Mouse (Mus musculus) forebrain, embryonic 13.5 days (tissue): ENCODE results near the gene Clic5. TPM values are rescaled to one million over a fixed set of nuclear protein-coding genes. Genes with fewer than 3 reads are reported as not detected.
A peak's percentile ranks its signal among the peaks of the same experiment; 100 is the strongest.
"Not testable (repeated sequence)": the region's sequence is repeated elsewhere in the genome, so short reads cannot be mapped to it uniquely, and the experiment has no call there.

Experiments
- ATAC-seq: fragments of 200-750 bp; cut with Nextera tagmentation; 2 replicates; pipeline ENCODE4 v1.8.0; 2017
- H3K27ac ChIP-seq: fragments of 300-500 bp; sonication (generic); 2 replicates; pipeline ENCODE4 v1.5.1; 2015; ENCODE audit warnings: inconsistent platforms, mild to moderate bottlenecking, moderate library complexity
- H3K27me3 ChIP-seq: fragments of 300-500 bp; sonication (generic); 2 replicates; pipeline ENCODE4 v1.6.1; 2015; ENCODE audit warnings: mild to moderate bottlenecking, inconsistent platforms
- H3K36me3 ChIP-seq: fragments of 300-500 bp; sonication (generic); 2 replicates; pipeline ENCODE4 v1.6.1; 2015; ENCODE audit warnings: mild to moderate bottlenecking, inconsistent platforms; ENCODE audit not compliant: poor library complexity, severe bottlenecking
- H3K4me1 ChIP-seq: fragments of 300-500 bp; sonication (generic); 2 replicates; pipeline ENCODE4 v1.6.1; 2015; ENCODE audit warnings: inconsistent platforms
- H3K4me2 ChIP-seq: fragments of 300-500 bp; sonication (generic); 2 replicates; pipeline ENCODE4 v1.6.1; 2015; ENCODE audit warnings: inconsistent platforms, mild to moderate bottlenecking, moderate library complexity
- H3K4me3 ChIP-seq: fragments of 300-500 bp; sonication (generic); 2 replicates; pipeline ENCODE4 v1.5.1; 2015; ENCODE audit warnings: mild to moderate bottlenecking, inconsistent platforms
- H3K9ac ChIP-seq: fragments of 300-500 bp; sonication (generic); 2 replicates; pipeline ENCODE4 v1.6.1; 2015; ENCODE audit warnings: mild to moderate bottlenecking, inconsistent platforms
- H3K9me3 ChIP-seq: fragments of 300-500 bp; sonication (generic); replicated peaks from 2 replicates; pipeline ENCODE4 v1.6.1; 2016; ENCODE audit warnings: inconsistent platforms
- WGBS: fragments of 180-500 bp; shearing (Covaris S2); methylation state at CpG from one replicate; pipeline ENCODE4 v1.1.7; 2015; 5-methylcytosine and 5-hydroxymethylcytosine counted together
- polyA plus RNA-seq: library from polyadenylated mRNA; unstranded; fragments of >200 nt; fragmentation: Nextera tagmentation; extraction: Ambion mirVana; gene quantifications from 2 replicates; pipeline ENCODE4 v1.2.1, GENCODE M21; 2015

Gene Clic5
- polyA plus RNA-seq, 1 experiment from 2014 or later, result 0.04 TPM

- Histone ChIP-seq H3K4me1 (no peaks in the 10 kb centered on the region), H3K9me3 (no peaks in the 10 kb centered on the region), H3K27me3 (no peaks in the 10 kb centered on the region), H3K4me3 (no peak overlapping the region), H3K27ac (no peak overlapping the region), H3K36me3 (no peaks in the 10 kb centered on the region), H3K9ac (no peak overlapping the region), H3K4me2 (no peak overlapping the region)
- 88% methylated on average over 4 of the region's 4 CpGs for WGBS
- no peak for ATAC-seq
Observed at GRCm38 (mm10) chr17:44169676-44170075, 18.7 kb upstream of the Clic5 start.

GRCm38 (mm10) chr17:44170316-44170715 lies 18.1 kb upstream of the Clic5 start:
- no peak for ATAC-seq
- H3K27ac ChIP-seq, result no peak overlapping the region
- no peak overlapping the region for H3K4me2 ChIP-seq
- no peaks in the 10 kb centered on the region for H3K9me3 ChIP-seq
- no peaks in the 10 kb centered on the region for H3K27me3 ChIP-seq
- 92% methylated on average over 3 of the region's 3 CpGs for WGBS
- no peaks in the 10 kb centered on the region for H3K4me1 ChIP-seq
- no peak overlapping the region for H3K4me3 ChIP-seq
- no peaks in the 10 kb centered on the region for H3K36me3 ChIP-seq
- H3K9ac ChIP-seq, result no peak overlapping the region

- no peak for ATAC-seq
- H3K9ac ChIP-seq, result no peak overlapping the region
- H3K27me3 ChIP-seq, result no peaks in the 10 kb centered on the region
- no peaks in the 10 kb centered on the region for H3K36me3 ChIP-seq
- no peaks in the 10 kb centered on the region for H3K4me1 ChIP-seq
- WGBS, result 45% methylated on average over 3 of the region's 3 CpGs
- H3K27ac ChIP-seq, result no peak overlapping the region
- no peak overlapping the region for H3K4me3 ChIP-seq
- no peaks in the 10 kb centered on the region for H3K9me3 ChIP-seq
- H3K4me2 ChIP-seq, result no peak overlapping the region
Observed at GRCm38 (mm10) chr17:44171930-44172329, 16.5 kb upstream of the Clic5 start.

- no peaks in the 10 kb centered on the region for H3K9me3 ChIP-seq
- no peaks in the 10 kb centered on the region for H3K4me1 ChIP-seq
- no peaks in the 10 kb centered on the region for H3K27me3 ChIP-seq
- no peak for ATAC-seq
- no peak overlapping the region for H3K9ac ChIP-seq
- WGBS, result 86% methylated on average over 2 of the region's 2 CpGs
- no peak overlapping the region for H3K4me3 ChIP-seq
- no peaks in the 10 kb centered on the region for H3K36me3 ChIP-seq
- no peak overlapping the region for H3K27ac ChIP-seq
- no peak overlapping the region for H3K4me2 ChIP-seq
Observed at GRCm38 (mm10) chr17:44173341-44173740, 15.0 kb upstream of the Clic5 start.

- H3K36me3 ChIP-seq, result no peaks in the 10 kb centered on the region
- no peak overlapping the region for H3K27ac ChIP-seq
- H3K4me2 ChIP-seq, result no peak overlapping the region
- no peak for ATAC-seq
- H3K9me3 ChIP-seq, result no peaks in the 10 kb centered on the region
- WGBS, result 78% methylated on average over 3 of the region's 3 CpGs
- no peak overlapping the region for H3K9ac ChIP-seq
- H3K27me3 ChIP-seq, result no peaks in the 10 kb centered on the region
- no peak overlapping the region for H3K4me3 ChIP-seq
- H3K4me1 ChIP-seq, result no peaks in the 10 kb centered on the region
Observed at GRCm38 (mm10) chr17:44177291-44177690, 11.1 kb upstream of the Clic5 start.

GRCm38 (mm10) chr17:44181346-44181745 lies 7.0 kb upstream of the Clic5 start:
- H3K4me2 ChIP-seq, result no peak overlapping the region
- ATAC-seq, result no peak
- H3K27me3 ChIP-seq, result no peaks in the 10 kb centered on the region
- no peaks in the 10 kb centered on the region for H3K9me3 ChIP-seq
- no peaks in the 10 kb centered on the region for H3K36me3 ChIP-seq
- H3K27ac ChIP-seq, result no peak overlapping the region
- WGBS, result 75% methylated on average over 8 of the region's 8 CpGs
- H3K9ac ChIP-seq, result no peak overlapping the region
- no peak overlapping the region for H3K4me3 ChIP-seq
- no peaks in the 10 kb centered on the region for H3K4me1 ChIP-seq

- WGBS, result 85% methylated on average over 3 of the region's 3 CpGs
- Histone ChIP-seq H3K27ac (no peak overlapping the region), H3K36me3 (no peaks in the 10 kb centered on the region), H3K4me1 (peaks cover 16% of the 10 kb centered on the region), H3K4me3 (no peak overlapping the region), H3K4me2 (no peak overlapping the region), H3K27me3 (peaks cover 34% of the 10 kb centered on the region), H3K9ac (no peak overlapping the region), H3K9me3 (no peaks in the 10 kb centered on the region)
- ATAC-seq, result no peak
Observed at GRCm38 (mm10) chr17:44186871-44187270, 1.5 kb upstream of the Clic5 start.

GRCm38 (mm10) chr17:44187537-44187936 lies 847 bp upstream of the Clic5 start:
- not testable (repeated sequence) for H3K4me3 ChIP-seq, ATAC-seq, H3K27ac ChIP-seq, H3K9me3 ChIP-seq, H3K36me3 ChIP-seq, H3K9ac ChIP-seq, H3K4me2 ChIP-seq
- H3K27me3 ChIP-seq, result peaks cover 34% of the 10 kb centered on the region
- H3K4me1 ChIP-seq, result peaks cover 16% of the 10 kb centered on the region

GRCm38 (mm10) chr17:44188769-44189145 lies 373 bp downstream of the Clic5 start:
- Histone ChIP-seq H3K4me1 (peaks cover 16% of the 10 kb centered on the region), H3K4me3 (peak overlapping the region; percentile 39), H3K9ac (peak overlapping the region; percentile 51), H3K27me3 (peaks cover 34% of the 10 kb centered on the region), H3K9me3 (no peaks in the 10 kb centered on the region), H3K27ac (no peak overlapping the region), H3K4me2 (peak overlapping the region; percentile 76), H3K36me3 (no peaks in the 10 kb centered on the region)
- 0 out of 2 replicates have a peak, but pooled peaks have one; percentile 24 for ATAC-seq
- WGBS, result under 1% methylated on average over 24 of the region's 24 CpGs

GRCm38 (mm10) chr17:44189696-44190095 lies 1.3 kb downstream of the Clic5 start:
- Histone ChIP-seq H3K36me3 (no peaks in the 10 kb centered on the region), H3K27me3 (peaks cover 34% of the 10 kb centered on the region), H3K4me1 (peaks cover 16% of the 10 kb centered on the region), H3K4me3 (no peak overlapping the region), H3K27ac (no peak overlapping the region), H3K4me2 (peak overlapping the region; percentile 36), H3K9me3 (no peaks in the 10 kb centered on the region), H3K9ac (no peak overlapping the region)
- no peak for ATAC-seq
- whole genome bisulfite sequencing, result 2% methylated on average over 11 of the region's 11 CpGs

- no peak for ATAC-seq
- no peaks in the 10 kb centered on the region for H3K9me3 ChIP-seq
- peaks cover 16% of the 10 kb centered on the region for H3K4me1 ChIP-seq
- peaks cover 34% of the 10 kb centered on the region for H3K27me3 ChIP-seq
- no peak overlapping the region for H3K4me3 ChIP-seq
- H3K9ac ChIP-seq, result no peak overlapping the region
- H3K4me2 ChIP-seq, result no peak overlapping the region
- WGBS, result 39% methylated on average over 7 of the region's 7 CpGs
- H3K36me3 ChIP-seq, result no peaks in the 10 kb centered on the region
- no peak overlapping the region for H3K27ac ChIP-seq
Observed at GRCm38 (mm10) chr17:44190246-44190645, 1.9 kb downstream of the Clic5 start.

- H3K9me3 ChIP-seq, result no peaks in the 10 kb centered on the region
- no peak overlapping the region for H3K9ac ChIP-seq
- H3K4me1 ChIP-seq, result peaks cover 16% of the 10 kb centered on the region
- no peak for ATAC-seq
- peaks cover 31% of the 10 kb centered on the region for H3K27me3 ChIP-seq
- WGBS, result 79% methylated on average over 3 of the region's 3 CpGs
- no peak overlapping the region for H3K4me2 ChIP-seq
- H3K36me3 ChIP-seq, result no peaks in the 10 kb centered on the region
- no peak overlapping the region for H3K27ac ChIP-seq
- H3K4me3 ChIP-seq, result no peak overlapping the region
Observed at GRCm38 (mm10) chr17:44192981-44193380, 4.6 kb downstream of the Clic5 start.

- no peak overlapping the region for H3K9ac ChIP-seq
- no peak for ATAC-seq
- no peaks in the 10 kb centered on the region for H3K9me3 ChIP-seq
- no peak overlapping the region for H3K4me3 ChIP-seq
- 73% methylated on average over 4 of the region's 4 CpGs for WGBS
- no peak overlapping the region for H3K27ac ChIP-seq
- H3K4me2 ChIP-seq, result no peak overlapping the region
- no peaks in the 10 kb centered on the region for H3K36me3 ChIP-seq
- no peaks in the 10 kb centered on the region for H3K4me1 ChIP-seq
- no peaks in the 10 kb centered on the region for H3K27me3 ChIP-seq
Observed at GRCm38 (mm10) chr17:44199158-44199557, 10.8 kb downstream of the Clic5 start.
